Mouse (Mus musculus) testis, adult 2 months (tissue): ENCODE measurements around the gene Gm9857. TPM values are rescaled to one million over a fixed set of nuclear protein-coding genes. Genes with fewer than 3 reads are reported as not detected.

Source experiments
- H3K27ac ChIP-seq: fragments of 200-500 bp; 2 replicates; pipeline ENCODE4 v1.5.1; 2012; ENCODE audit warnings: low read depth, low read length; ENCODE audit not compliant: control insufficient read depth, insufficient read depth
- H3K27me3 ChIP-seq: fragments of 200-500 bp; 2 replicates; pipeline ENCODE4 v1.6.1; 2012; ENCODE audit warnings: mild to moderate bottlenecking, low read length, moderate library complexity; ENCODE audit not compliant: control insufficient read depth, insufficient read depth
- H3K36me3 ChIP-seq: fragments of 200-500 bp; 2 replicates; pipeline ENCODE4 v1.6.1; 2012; ENCODE audit warnings: mild to moderate bottlenecking, low read length; ENCODE audit not compliant: control insufficient read depth, insufficient read depth
- H3K4me1 ChIP-seq: fragments of 200-500 bp; 2 replicates; pipeline ENCODE4 v1.6.1; 2012; ENCODE audit warnings: low read length; ENCODE audit not compliant: control insufficient read depth, insufficient read depth
- H3K4me3 ChIP-seq: fragments of 200-500 bp; 2 replicates; pipeline ENCODE4 v1.5.1; 2012; ENCODE audit warnings: low read depth, mild to moderate bottlenecking, low read length, moderate library complexity, mixed read lengths; ENCODE audit not compliant: control insufficient read depth
- CTCF ChIP-seq: fragments of 200-500 bp; IDR thresholded peaks from 2 replicates; pipeline ENCODE4 v1.5.1; 2012; ENCODE audit warnings: low read depth, mild to moderate bottlenecking, inconsistent platforms, low read length, moderate library complexity; ENCODE audit not compliant: control insufficient read depth, insufficient read depth, insufficient replicate concordance
- POLR2A ChIP-seq: fragments of 200-500 bp; IDR thresholded peaks from 2 replicates; pipeline ENCODE4 v1.6.1; 2012; ENCODE audit warnings: low read depth, mild to moderate bottlenecking, inconsistent platforms, low read length, moderate library complexity; ENCODE audit not compliant: control insufficient read depth
- polyA plus RNA-seq: library from polyadenylated mRNA; depleted of rRNA; stranded (reverse); fragments of >200 nt; gene quantifications from 2 replicates; pipeline ENCODE4 v1.2.3, GENCODE M21; 2012

Gm9857 gene
- polyA plus RNA-seq, 1 experiment, result 26.9 TPM

DNA sequence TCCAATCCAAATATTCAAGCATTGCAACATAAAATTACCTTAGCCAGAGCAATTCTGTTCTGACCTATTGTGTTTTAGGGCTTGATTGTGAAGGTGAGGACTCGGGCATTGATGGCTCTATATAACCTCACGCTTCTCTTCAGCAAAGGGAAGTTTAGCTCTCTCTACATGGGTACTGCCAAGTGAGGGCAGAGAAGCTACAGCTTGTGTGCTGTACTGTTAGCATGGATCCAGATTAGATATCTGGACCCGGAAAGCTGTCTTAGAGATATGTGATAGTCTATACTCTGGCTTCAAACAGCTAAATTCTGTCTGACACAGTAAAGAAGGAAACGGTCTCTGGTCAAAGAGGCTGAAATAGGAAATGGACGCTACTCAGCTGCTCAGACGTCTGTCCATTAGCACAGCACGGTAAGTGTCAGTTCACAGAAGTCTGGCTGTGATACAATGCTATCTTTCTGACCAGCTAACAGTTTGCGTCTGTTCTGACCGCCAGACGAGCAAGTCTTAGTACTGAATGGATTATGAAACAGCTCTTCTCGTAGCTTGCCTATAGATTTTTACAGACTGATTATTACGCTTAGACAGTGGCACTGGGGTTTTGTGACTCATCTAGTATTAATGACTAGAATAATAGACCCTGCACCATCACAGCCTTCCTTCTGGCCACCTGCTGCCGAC lies 33.9 kb upstream of the Gm9857 start:
- Histone ChIP-seq H3K27ac (no peak overlapping the region), H3K27me3 (no peaks in the 10 kb centered on the region), H3K4me1 (peaks cover 3% of the 10 kb centered on the region; the same call in 1 of the 2 replicates), H3K36me3 (no peaks in the 10 kb centered on the region), H3K4me3 (no peak overlapping the region)
- TF ChIP-seq POLR2A (no peak), CTCF (no peak)

DNA sequence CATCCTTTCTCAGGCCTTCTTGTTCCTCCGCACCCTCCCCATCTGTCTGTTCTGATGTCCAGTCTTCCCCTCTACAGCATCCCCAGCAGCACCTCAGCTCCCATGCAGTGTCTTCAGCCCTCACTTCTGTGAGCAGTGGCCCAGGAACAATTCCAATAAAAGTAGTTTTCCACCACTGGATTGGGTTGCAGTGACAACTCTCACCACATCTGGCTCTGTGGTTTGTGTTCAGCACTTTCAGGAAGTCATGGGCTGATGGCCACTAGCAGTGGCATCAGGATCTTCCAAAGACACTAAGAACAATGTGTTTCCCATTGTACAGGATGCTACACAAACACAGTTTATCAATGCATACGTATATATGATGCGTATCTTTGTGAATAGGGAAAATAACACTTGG lies 25.8 kb upstream of the Gm9857 start:
- H3K4me3 ChIP-seq, result no peak overlapping the region
- TF ChIP-seq POLR2A (no peak), CTCF (no peak)
- H3K36me3 ChIP-seq, result no peaks in the 10 kb centered on the region
- no peaks in the 10 kb centered on the region for H3K27me3 ChIP-seq
- no peak overlapping the region for H3K27ac ChIP-seq
- no peaks in the 10 kb centered on the region for H3K4me1 ChIP-seq

DNA sequence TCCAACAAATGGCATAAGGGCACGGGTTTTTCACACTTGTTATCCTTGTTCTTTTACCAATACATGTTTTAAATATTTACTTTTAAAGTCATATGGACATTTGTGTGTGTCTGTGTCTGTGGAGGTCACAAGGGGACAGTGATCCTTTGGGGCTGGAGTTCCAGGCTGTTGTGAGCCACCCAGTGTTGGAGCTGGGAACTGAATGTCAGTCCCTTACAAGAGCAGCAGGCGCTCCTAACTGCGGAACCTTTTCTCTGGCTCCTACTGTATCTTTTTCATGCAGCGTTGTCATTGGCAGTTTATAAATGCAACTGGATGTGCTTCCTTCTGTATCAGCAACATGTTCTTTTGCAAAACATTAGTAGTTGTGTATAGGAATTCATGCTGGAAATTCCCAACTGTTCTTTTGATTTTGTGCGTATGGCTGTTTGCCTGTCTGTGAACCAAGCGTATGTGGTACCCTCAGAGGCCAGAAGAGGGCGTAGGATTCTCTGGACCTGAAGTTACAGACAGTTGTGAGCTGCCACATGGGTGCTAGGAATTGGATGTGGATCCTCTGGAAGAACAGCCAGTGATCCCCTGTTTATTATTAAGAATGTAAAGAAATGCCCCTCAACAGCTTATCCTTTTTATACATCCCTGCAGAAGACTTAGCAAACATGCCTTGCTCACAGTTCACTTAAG lies 24.3 kb upstream of the Gm9857 start:
- TF ChIP-seq POLR2A, result no peak
- no peak overlapping the region for H3K4me3 ChIP-seq
- no peak overlapping the region for H3K27ac ChIP-seq
- H3K4me1 ChIP-seq, result no peaks in the 10 kb centered on the region
- no peaks in the 10 kb centered on the region for H3K36me3 ChIP-seq
- no peaks in the 10 kb centered on the region for H3K27me3 ChIP-seq

DNA sequence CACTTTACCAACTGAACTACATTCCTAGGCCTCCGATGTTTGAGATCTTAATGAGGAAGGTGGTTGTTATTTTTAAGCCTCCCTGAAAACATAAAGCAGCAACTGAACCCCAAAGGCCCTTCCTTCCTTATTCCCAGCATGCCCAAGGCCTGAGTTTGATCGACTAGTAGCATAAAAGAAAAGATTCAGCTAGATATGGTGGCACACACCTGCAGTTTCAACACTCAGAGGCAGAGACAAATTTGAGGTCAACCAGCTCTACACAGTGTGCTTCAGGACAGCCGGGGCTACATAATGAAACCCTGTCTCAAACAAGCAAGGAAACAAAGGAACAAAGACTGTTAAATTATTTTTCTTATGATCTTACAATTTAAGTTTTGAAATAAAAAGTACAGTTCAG lies 23.5 kb upstream of the Gm9857 start:
- TF ChIP-seq POLR2A, result no peak
- TF ChIP-seq CTCF, result no peak
- H3K36me3 ChIP-seq, result no peaks in the 10 kb centered on the region

DNA sequence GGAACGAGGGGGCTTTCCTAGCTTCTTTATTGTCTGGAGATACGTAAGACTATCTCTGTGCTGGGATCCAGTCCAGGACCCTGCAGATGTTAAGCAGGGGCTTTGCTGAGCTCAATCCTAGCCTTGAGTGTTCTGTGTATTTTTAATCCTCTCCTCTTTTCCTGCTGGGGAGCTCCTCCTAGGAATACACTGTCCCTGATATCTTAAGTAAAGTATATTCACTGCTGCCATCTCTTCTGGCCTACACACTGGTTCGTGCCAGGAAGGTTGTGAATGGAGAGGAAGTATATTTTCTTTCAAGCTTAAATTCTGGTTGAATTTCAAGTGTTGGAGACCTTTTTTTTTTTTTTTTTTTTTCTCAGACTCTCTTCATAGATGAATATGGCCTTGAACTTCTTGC lies 23.0 kb upstream of the Gm9857 start:
- H3K27ac ChIP-seq, result no peak overlapping the region
- H3K4me3 ChIP-seq, result no peak overlapping the region
- no peaks in the 10 kb centered on the region for H3K27me3 ChIP-seq
- no peaks in the 10 kb centered on the region for H3K4me1 ChIP-seq
- TF ChIP-seq CTCF (no peak), POLR2A (no peak)
- H3K36me3 ChIP-seq, result no peaks in the 10 kb centered on the region

More for the DNA sequence above, 23.5 kb upstream of the Gm9857 start:
- H3K27ac ChIP-seq, result no peak overlapping the region
- H3K27me3 ChIP-seq, result no peaks in the 10 kb centered on the region
- H3K4me3 ChIP-seq, result no peak overlapping the region
- no peaks in the 10 kb centered on the region for H3K4me1 ChIP-seq

DNA sequence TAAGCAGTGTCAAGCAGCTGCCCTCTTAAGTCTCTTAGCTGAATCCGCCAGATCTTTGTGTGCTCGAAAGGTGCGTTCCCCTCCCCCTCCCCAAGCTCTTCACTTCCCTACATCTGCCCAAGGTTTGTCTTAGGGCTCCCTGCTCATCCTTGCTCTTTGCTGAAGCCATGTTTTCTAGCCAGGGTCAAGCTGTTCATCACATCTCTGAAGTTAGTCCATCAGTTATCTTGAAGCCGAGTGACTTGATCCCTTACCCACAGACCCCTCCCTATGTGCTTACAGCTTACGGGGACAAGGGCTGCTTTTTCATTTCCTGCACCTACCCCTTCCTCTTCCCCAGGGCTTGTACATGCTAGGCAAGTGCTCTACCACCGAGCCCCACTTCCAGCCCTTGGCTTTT lies 21.4 kb upstream of the Gm9857 start:
- Histone ChIP-seq H3K4me3 (no peak overlapping the region), H3K27me3 (no peaks in the 10 kb centered on the region), H3K27ac (no peak overlapping the region), H3K36me3 (no peaks in the 10 kb centered on the region), H3K4me1 (no peaks in the 10 kb centered on the region)
- TF ChIP-seq CTCF, result no peak
- no peak for TF ChIP-seq POLR2A

DNA sequence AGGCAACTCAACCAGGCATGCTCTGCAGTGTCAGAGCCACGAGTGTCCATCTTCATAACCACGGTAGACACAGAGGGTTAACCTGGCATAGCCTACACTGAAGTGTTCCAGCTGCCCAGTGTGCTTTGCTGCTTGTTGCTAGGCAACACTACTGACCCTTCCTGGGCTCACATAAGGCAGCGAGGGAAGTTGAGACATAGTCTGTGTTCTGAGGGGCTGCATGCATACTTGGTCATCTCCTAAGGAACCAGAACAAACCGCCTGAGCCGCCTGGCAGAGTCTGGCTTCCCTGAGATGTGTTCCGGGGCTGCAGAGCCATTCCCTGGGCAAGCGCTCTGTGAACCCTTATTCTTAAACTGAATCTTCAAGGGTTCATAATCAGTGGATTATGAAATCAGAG lies 21.0 kb upstream of the Gm9857 start:
- no peaks in the 10 kb centered on the region; the same call in 1 of the 2 replicates for H3K36me3 ChIP-seq
- no peak overlapping the region for H3K4me3 ChIP-seq
- no peak overlapping the region for H3K27ac ChIP-seq

More for the DNA sequence above, 21.0 kb upstream of the Gm9857 start:
- Histone ChIP-seq H3K4me1 (no peaks in the 10 kb centered on the region), H3K27me3 (no peaks in the 10 kb centered on the region)
- no peak for TF ChIP-seq CTCF
- TF ChIP-seq POLR2A, result no peak
